Mouse (Mus musculus) kidney, adult 2 months (tissue): ENCODE results near the gene Prr14.

Source experiments
- CTCF ChIP-seq: fragments of 200-500 bp; conservative IDR thresholded peaks from 2 replicates; pipeline ENCODE4 v1.5.1; 2011; ENCODE audit warnings: low read depth, mild to moderate bottlenecking, control low read depth, low read length, moderate library complexity, mixed read lengths; ENCODE audit not compliant: insufficient read depth, insufficient read length
- POLR2A ChIP-seq: fragments of 200-500 bp; IDR thresholded peaks from one replicate; pipeline ENCODE4 v1.6.1; 2011; ENCODE audit warnings: low read depth, low read length, control low read depth

DNA sequence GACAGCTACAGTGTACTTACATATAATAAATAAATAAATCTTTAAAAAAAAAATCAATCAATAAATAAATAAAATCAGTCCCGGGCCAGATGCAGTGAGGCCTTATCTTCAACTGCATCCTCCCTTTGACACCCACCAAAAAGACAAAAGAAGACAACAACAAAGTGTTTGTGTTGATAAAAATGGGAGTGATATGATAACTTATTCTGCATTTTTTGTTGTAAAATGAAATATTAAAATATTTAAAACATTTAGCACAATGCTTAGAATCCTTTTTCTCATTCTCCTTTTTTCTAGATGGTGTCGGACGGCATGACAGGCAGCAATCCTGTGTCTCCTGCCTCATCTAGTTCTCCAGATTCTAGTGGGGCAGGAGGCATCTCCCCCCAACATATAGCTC is 59.9 kb downstream of the Prr14 start, which contains the start of gene Gm42715:
- TF ChIP-seq POLR2A (no peak), CTCF (no peak)
